Mouse (Mus musculus) mouse embryonic stem cell (cell line): ENCODE data around the gene Sfmbt1.

Experiments used
- in situ Hi-C, 2 experiments: fragments of 300-500 bp; cut with MboI; formaldehyde crosslinking; loops; 1 replicate in 1 of 2; 3 replicates in 1 of 2; pipeline ENCODE4 v1.14.3; 2019 to 2020; ENCODE audit warnings: low sequenced_read_pairs in 2 of 2, low pct_unique_long_range_greater_than_20kb in 1 of 2, mixed read lengths in 1 of 2; ENCODE audit not compliant: unreplicated experiment in 1 of 2

The Sfmbt1 gene

GRCm38 (mm10) chr14:30861421-30862125, 146.9 kb downstream of the Sfmbt1 start:
- in situ Hi-C loops, result no loop called here

DNA sequence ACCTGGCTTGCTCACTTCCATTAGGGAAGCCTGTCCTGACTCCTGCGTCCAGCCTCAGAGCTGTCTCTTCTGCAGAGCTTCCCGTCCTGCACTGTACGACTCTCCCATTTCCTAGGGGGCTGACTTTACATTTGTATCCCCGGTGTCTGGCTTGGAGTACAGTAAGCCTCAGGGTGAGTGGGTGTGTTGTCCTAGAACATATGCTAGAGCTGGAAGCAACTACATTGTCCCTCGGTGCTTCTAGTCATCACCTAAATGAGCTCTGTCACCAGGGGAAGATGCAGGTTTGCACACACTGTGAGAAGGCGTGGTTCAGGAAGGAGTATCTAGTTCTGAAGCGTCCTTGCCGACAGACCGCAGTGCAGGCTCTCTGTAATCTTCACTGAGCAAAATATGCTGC, 147.7 kb downstream of the Sfmbt1 start:
- in situ Hi-C loops, result no loop called here

- in situ Hi-C loops, result no loop called here
These were observed 150.7 kb downstream of the Sfmbt1 start for GRCm38 (mm10) chr14:30865311-30865710.

- in situ Hi-C loops, result no loop called here
These were observed 152.4 kb downstream of the Sfmbt1 start for GRCm38 (mm10) chr14:30867042-30867441.

DNA sequence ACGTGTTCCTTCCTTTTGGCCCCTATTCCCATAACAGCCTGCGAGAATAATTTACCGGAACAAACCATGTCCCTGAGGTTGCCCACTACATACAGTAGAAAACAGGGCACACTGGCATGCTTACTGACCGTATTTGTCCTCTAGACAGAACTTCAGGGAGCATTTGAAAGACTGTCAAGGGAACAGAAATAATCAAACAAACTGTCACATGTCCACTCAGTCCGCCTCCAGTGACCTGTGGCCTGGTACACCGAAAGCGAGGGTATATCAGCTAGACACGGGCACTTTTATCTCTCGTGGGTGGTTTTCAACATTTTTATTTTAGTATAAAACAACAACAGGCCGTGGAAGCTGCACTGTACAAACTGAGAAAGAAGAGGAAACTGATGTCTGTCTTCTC, 154.2 kb downstream of the Sfmbt1 start:
- in situ Hi-C loops, result no loop called here

- in situ Hi-C loops, result no loop called here
These were observed 154.7 kb downstream of the Sfmbt1 start for GRCm38 (mm10) chr14:30869391-30869801.

- in situ Hi-C loops, result no loop called here
These were observed 155.8 kb downstream of the Sfmbt1 start for GRCm38 (mm10) chr14:30870206-30871147.
